Mouse (Mus musculus) CH12.LX (cell line): ENCODE data around the gene Abat.

Experiments
- CTCF ChIP-seq, 2 experiments: IDR thresholded peaks in 1 of 2; conservative IDR thresholded peaks in 1 of 2; 2 replicates each; pipeline ENCODE4 v1.5.1; 2011 to 2012; ENCODE audit warnings: low read depth in 2 of 2, low read length in 2 of 2, improper control_type of control experiment in 1 of 2, inconsistent platforms in 1 of 2, mild to moderate bottlenecking in 1 of 2, moderate library complexity in 1 of 2
- E2F4 ChIP-seq: IDR thresholded peaks from 2 replicates; pipeline ENCODE4 v1.6.1; 2011; ENCODE audit warnings: low read depth, low read length, improper control_type of control experiment; ENCODE audit not compliant: insufficient replicate concordance
- EP300 ChIP-seq: IDR thresholded peaks from 2 replicates; pipeline ENCODE4 v1.6.1; 2011; ENCODE audit warnings: low read length, improper control_type of control experiment
- ETS1 ChIP-seq: conservative IDR thresholded peaks from 2 replicates; pipeline ENCODE4 v1.6.1; 2012; ENCODE audit warnings: low read depth, mild to moderate bottlenecking, inconsistent platforms, low read length, improper control_type of control experiment, moderate library complexity
- MAFK ChIP-seq: IDR thresholded peaks from 2 replicates; pipeline ENCODE4 v1.6.1; 2011; ENCODE audit warnings: low read length, improper control_type of control experiment; ENCODE audit not compliant: insufficient replicate concordance
- MAZ ChIP-seq: IDR thresholded peaks from 2 replicates; pipeline ENCODE4 v1.6.1; 2012; ENCODE audit warnings: low read depth, mild to moderate bottlenecking, inconsistent platforms, low read length, improper control_type of control experiment, moderate library complexity
- POLR2A ChIP-seq: IDR thresholded peaks from 2 replicates; pipeline ENCODE4 v1.6.1; 2011; ENCODE audit warnings: low read depth, mild to moderate bottlenecking, improper control_type of control experiment, low read length
- ZKSCAN1 ChIP-seq: IDR thresholded peaks from 2 replicates; pipeline ENCODE4 v1.6.1; 2012; ENCODE audit warnings: low read depth, inconsistent platforms, low read length, improper control_type of control experiment, borderline replicate concordance

- TF ChIP-seq MAZ (no peak), CTCF (conservative IDR thresholded peaks at IDR 0.05 in 1 of 2, IDR thresholded peaks at IDR 0.05 in 1 of 2; ENCODE audit: low read depth in 2 of 2, low read length in 2 of 2) (no peak), ETS1 (no peak), POLR2A (no peak), E2F4 (no peak), ZKSCAN1 (no peak), MAFK (no peak), EP300 (no peak)
These were observed 126.4 kb downstream of the Abat start for GRCm38 (mm10) chr16:8639466-8640191.
